Mouse (Mus musculus) layer of hippocampus, postnatal 10 days (tissue): ENCODE results near the gene Dse. TPM values are rescaled to one million over a fixed set of nuclear protein-coding genes. Genes with fewer than 3 reads are reported as not detected.

Source experiments
- DNase-seq, 2 experiments: peaks; one replicate each; pipeline ENCODE4 v3.0.0; 2021; ENCODE audit warnings: low spot score in 2 of 2
- total RNA-seq, 2 experiments: library from RNA; stranded (reverse); gene quantifications; 2 replicates each; pipeline ENCODE4 v1.2.3; 2021

The Dse gene
- total RNA-seq, 2 experiments from 2014 or later: 9.4 to 9.6 TPM

DNA sequence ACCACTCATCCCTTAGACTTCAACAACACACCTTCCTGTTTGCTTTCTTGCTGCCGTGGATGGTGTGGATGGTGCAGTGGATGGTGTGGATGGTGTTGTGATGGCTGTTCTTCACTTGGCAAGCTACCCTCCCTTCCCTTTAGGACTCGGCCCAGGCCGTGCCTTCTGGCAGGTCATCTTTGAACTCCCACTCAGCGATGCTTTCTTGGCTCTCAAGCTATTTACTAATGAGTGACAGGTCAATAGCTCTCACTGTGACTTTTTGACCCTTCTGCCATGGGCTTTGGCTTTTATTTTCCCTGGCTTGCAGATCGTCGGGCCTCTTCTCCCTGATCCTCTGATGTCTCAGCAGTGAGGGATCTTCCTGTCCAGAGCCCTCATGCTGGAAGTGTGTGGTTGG is 71.1 kb downstream of the Dse start:
- DNase-seq: no peak

DNA sequence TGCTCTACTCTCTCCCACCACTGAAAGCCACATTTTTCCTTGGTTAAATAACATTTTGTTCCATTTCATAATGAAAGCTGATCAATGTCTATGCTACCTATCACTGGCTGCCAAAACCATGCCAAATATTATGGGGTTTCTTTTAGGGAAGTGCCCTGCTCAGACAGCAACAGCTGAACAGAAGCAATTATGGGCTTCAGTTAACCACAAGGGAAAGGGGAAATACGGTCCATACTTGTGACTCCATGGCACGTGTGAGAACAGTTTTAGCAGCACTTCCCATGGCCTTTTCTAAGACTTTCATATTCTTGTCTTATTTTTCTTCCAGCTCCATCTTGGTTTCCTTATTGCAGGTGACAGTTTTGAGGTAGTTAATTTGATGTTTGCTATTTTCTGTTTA is 76.2 kb downstream of the Dse start:
- no peak for DNase-seq

DNA sequence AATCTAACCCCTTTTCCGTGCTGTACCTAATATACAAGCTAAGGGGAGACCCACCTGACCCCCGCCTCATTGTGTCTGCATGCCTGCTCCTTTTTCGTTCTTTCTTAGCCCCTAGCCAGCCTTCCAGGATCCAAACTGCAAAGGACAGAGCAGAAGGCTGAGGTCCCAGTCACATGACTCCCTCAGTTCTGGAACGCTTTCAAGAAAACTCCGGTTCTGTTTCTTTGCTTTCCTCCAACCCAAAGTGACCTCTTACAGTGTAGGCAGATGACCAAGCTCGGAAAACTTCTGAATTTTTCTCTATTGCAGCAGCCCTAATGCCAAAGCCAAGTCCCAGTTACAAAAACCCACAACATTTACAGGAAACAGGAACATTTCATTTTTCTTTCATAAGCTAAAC is 79.1 kb downstream of the Dse start:
- no peak for DNase-seq

DNA sequence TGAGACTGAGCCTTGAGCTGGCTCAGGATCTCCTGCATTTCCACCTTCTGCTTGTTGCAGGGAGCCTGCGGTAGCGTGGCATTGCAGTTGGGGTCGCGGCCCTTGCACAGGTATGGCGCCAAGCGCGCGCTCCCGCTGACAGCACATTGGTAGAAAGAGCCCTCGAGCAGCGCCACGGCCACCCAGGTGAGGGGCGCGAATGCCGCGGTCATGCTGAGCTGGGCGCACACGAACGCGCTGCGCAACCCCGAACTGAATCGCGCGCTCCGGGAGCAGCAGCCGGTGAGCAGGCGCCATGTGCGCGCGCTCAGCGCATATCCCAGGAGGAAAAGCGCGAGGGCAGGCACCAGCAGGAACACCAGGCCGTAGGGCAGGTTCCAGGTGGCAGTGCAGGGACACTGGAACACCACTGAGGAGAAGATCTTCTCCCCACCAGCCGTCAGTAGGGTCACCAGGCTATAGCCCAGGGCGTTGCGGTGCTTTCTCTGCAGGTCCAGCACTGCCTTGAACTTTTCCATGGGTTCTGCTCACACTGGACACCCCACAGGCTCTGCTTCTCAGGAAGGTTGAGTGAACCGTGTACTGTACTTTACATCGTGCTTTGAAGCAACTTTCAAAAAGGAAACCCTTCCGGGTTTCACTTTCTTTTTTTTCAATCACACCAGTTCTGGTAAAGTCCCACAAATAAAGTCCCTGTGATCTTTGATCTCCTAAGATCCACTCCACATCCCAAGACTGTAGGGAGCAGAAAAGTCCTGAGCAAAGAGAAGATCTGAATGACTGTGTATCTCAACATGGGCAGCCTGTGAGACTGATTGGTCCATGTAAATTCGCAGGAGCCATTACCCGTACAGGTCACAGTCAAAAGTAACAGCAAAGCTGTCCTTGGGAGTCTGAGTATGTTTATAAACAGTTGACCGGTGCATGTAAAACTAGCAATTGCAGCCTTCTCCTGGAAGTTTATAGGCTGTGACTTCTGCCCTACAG is 79.8 kb downstream of the Dse start, which contains the start of gene Calhm6:
TSS of gene Calhm6 (minus strand) at position 593 of the 987 bp plus-strand sequence.
- DNase-seq: peak; percentile 31 to 48

DNA sequence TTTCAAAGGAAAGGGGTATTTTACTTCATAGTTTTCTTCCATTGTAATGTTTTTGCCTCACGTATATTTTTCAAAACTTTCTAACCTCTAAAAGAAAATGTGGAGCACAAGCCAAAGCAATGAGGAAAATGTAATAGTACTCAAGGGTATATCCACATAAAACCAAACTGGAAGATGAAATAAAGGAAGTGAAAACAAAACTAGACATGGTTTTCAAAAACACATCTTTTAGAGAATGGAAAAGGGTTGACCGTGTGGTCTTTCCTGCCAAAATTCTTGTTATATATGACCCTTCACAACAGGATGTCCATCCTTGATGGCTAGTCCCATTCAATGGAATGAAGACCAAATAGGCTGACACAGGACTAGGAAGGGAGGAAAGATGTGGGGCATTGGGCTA is 89.1 kb downstream of the Dse start:
- DNase-seq: no peak

DNA sequence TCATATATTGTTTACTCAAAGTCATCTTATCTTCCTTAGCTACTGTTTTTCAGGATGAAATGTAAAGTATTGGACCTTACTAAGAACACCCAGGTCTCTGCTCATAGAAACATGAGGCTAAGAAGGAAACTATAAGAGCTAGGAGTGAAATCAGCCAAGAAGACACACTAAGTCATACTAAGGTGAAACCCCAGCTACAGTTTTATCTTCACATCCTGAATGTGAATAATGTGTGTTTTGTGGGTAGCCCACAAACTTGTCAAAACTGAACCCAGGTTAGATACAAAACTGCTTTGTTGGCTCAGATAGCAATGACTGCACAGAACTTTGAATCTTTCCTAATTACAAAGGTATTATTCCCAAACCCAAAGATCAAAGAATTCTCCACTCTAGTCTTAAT is 89.7 kb downstream of the Dse start:
- DNase-seq: no peak

DNA sequence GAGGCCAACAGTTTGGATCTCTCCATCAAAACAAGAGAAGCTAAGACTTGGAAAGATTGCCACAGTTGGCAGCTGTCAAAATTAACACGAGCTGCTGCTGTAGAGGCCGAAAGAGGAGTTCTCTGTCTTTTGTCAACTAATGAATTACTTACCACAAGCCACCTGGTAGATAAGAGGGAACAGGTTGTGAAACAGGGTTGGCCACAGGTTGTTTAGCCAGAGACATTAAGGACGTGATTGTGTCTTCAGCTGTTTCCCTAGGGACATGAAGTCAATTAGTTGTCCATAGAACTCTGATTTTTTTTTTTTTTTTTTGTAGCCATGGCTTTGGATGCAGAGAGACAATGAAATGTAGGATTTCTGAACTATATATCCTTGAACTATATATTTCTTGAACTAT is 90.4 kb downstream of the Dse start:
- no peak for DNase-seq

DNA sequence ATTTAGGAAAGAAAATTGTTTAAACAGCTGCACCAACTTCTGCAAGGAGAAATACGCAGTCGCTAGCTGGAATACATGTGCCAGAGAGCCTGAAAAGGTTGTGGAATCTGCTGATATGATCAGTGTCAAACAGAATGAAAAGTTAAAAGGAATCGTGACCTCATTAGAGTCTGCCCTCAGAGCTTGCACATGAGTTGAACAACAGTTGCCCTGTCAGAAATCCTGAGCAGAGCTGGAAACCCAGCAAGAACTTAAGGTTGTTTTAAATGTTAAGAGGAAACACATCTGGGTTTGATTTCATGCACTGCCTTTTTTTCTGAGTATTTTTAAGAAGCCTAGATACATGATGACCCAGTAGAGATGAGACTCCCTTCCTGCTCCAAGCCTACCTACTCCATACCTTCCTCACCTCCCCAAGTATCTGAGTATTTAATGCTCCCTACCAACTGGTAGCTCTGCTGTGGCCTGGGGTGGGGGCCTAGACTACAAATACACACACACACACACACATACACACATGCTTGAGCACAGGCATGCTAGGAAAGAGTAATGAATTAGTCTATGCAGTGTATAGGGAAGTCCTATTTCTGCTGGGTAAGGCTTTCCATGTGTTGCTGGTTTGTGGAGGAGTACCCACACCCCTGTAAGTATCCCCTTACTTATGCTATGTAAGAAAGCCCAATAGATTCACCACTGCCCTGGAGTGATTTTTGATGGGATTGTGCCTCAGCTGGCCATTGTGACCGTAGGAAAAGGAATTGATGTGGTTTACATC is 95.4 kb downstream of the Dse start:
- DNase-seq: no peak

DNA sequence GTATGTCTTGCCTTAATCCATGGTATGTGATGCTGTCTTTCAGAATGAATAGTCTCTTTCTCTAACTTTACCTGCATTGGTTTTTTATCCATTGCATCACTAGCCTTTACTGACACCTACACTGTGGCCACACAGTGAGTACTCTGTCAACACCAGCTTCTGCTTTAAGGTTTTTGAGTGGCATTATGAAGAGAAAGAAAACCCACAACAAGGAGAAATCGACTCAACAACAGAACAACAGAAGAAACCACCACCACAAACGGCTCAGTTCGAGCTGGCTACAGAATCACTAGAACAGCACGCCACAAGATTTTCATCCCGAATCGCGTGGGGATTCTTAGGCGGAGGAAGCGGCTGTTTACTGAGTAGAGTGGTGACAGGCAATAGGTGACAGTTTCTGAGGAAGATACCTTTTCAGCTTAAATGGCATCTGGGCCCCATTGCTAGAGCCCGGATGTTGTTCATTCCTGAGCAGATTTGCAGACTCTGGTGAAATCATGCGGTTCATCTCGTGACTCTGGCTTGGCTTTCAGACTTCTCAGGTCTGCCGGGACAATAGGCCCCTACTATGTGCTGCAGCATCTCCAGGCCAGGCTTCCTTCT is 96.6 kb downstream of the Dse start:
- DNase-seq: no peak

Other genes starting within 250 kb of the Dse start
- 100 to 1,000 TPM; 102 to 107 TPM for gene Rwdd1, start 188.1 kb downstream of the Dse start, total RNA-seq
- under 1 TPM; 0.80 TPM for gene Trappc3l, start 170.1 kb downstream of the Dse start, total RNA-seq
- not detected for gene Calhm4, start 163.4 kb downstream of the Dse start, total RNA-seq
- 1 to 10 TPM; 2.1 to 2.2 TPM for gene Calhm5, start 111.2 kb downstream of the Dse start, total RNA-seq
- not detected for gene Calhm6, start 79.7 kb downstream of the Dse start, total RNA-seq
- gene Tspyl1, start 74.5 kb upstream of the Dse start, total RNA-seq: 100 to 1,000 TPM in 1 of 2 experiments, 10 to 100 TPM in 1; 97.2 to 102 TPM
- 100 to 1,000 TPM; 301 to 317 TPM for gene Tspyl4, start 89.7 kb upstream of the Dse start, total RNA-seq
- under 1 TPM in 1 of 2 experiments, not detected in 1; 0.18 TPM for gene Col10a1, start 182.3 kb upstream of the Dse start, total RNA-seq
- 1 to 10 TPM; 1.6 to 2.9 TPM for gene Nt5dc1, start 210.8 kb upstream of the Dse start, total RNA-seq